Mouse (Mus musculus): Measurements from ENCODE around the gene Dpf2. TPM values are rescaled to one million over a fixed set of nuclear protein-coding genes. Genes with fewer than 3 reads are reported as not detected.

The Dpf2 gene
- polyA plus RNA-seq, 1 experiment from 2014 or later, result 56.7 TPM

GRCm38 (mm10) chr19:5862335-5863085 lies 50.3 kb downstream of the Dpf2 start:
- H3K4me1 ChIP-seq (replicated peaks), result no peaks in the 10 kb centered on the region
- 87% methylated on average over 14 of the region's 14 CpGs for WGBS (ENCODE audit: insufficient replicate concordance)
- 0 out of 2 replicates have a peak, but pooled peaks cover 5% of the 10 kb centered on the region for H3K9me3 ChIP-seq (replicated peaks)
- ATAC-seq (ENCODE audit: low read depth) (no peak), DNase-seq (no peak)
- no peak overlapping the region for H3K4me3 ChIP-seq (replicated peaks)
- no peak overlapping the region for H3K4me2 ChIP-seq
- H3K36me3 ChIP-seq, result peaks cover 78% of the 10 kb centered on the region
- H3K27ac ChIP-seq, result no peak overlapping the region
- H3K9ac ChIP-seq, result no peak overlapping the region
- no peaks in the 10 kb centered on the region for H3K27me3 ChIP-seq

DNA sequence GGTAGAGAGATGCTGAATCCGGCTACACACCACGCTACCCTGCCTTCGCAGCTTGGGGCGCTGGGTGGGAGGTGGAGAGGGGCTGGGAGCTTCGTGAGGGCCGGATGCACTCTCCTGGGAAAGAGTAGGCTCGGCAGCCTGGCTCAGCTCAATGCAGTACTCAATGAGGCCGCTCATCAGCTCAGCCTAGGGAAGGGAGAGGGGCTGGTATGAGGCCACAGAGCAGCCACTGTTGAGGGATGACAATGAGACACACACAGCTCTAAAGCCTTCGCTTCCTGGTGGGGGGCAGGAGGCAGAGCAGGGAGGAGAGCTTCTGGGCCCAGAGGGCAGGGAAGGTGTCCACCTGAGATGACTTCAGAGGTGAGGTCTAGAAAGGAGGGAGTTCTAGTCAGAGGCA lies 56.2 kb downstream of the Dpf2 start:
- Histone ChIP-seq H3K36me3 (peaks cover 73% of the 10 kb centered on the region), H3K4me3 (replicated peaks) (no peak overlapping the region), H3K4me1 (replicated peaks) (peaks cover 13% of the 10 kb centered on the region), H3K27ac (no peak overlapping the region), H3K4me2 (no peak overlapping the region), H3K9me3 (replicated peaks) (no peaks in the 10 kb centered on the region), H3K9ac (no peak overlapping the region), H3K27me3 (no peaks in the 10 kb centered on the region)
- DNase-seq, result no peak
- ATAC-seq (ENCODE audit: low read depth), result no peak
- WGBS (ENCODE audit: insufficient replicate concordance), result 81% methylated on average over 9 of the region's 9 CpGs

DNA sequence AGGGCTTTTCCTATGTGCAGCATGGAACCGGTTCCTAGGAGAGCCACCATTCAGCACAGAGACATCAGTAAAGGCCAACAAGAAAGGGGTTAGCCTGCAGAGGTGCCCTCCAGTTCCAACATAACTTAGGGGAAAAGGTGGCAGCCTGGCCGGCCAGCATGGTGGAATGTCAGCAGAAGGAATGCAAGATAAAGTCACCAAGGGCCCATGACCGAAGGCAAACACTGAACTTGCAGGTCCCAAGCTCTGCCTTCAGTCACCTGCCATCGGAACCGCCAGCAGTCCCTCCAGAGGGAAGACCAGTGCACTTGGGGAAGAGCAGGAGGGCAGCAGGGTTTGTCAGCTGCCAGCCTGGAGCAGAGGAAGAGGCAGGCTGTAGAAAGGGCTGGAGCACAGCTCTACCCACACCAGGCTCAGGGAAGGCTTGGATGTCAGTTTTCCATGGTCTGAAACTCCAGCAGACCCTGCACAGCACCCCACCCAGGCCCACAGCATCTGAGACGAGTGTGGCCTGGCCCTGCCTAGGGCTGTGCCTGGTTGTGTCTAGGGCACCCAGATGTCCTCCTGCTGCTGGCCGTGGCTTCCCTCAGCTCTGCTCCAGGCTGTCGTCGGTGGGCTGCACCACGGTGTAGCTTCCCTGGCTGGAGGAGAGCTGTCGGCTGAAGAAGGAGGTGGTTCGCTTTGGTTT lies 60.6 kb downstream of the Dpf2 start:
- Histone ChIP-seq H3K4me2 (peak overlapping the region; percentile 38; the same call in 1 of the 2 replicates), H3K9ac (peak overlapping the region; percentile 51; the same call in 1 of the 2 replicates), H3K4me3 (replicated peaks) (no peak overlapping the region), H3K27me3 (no peaks in the 10 kb centered on the region), H3K36me3 (peaks cover 33% of the 10 kb centered on the region), H3K9me3 (replicated peaks) (no peaks in the 10 kb centered on the region), H3K4me1 (replicated peaks) (peaks cover 58% of the 10 kb centered on the region), H3K27ac (peak overlapping the region; percentile 53)
- no peak for DNase-seq
- ATAC-seq (ENCODE audit: low read depth), result no peak
- 72% methylated on average over 12 of the region's 12 CpGs for WGBS (ENCODE audit: insufficient replicate concordance)

DNA sequence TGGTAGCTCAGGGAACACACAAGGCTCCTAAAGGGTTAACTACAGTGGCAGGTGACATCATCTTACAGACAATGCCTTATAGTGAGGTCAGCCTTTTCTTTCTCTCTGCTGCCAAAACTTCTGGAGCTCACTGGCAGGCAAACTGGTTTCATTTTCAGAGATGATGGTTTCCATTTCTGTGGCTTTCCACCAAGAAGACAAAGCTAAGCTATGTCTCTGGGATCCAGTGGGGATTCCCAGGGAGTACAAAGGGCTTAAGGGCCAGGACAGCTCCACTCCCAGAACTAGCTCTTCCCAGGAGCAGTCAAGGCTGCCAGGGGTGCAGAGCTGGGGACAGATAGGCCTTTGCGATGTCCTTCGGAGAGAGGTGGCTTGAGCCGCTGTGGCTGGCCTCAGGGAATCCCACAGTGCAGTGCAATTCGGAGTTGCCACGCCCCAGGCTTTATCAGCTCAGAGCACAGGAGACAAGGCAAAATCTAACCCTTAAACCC lies 61.3 kb downstream of the Dpf2 start:
- DNase-seq, result peak; percentile 40
- 28% methylated on average over 5 of the region's 5 CpGs for WGBS (ENCODE audit: insufficient replicate concordance)
- peaks cover 64% of the 10 kb centered on the region for H3K4me1 ChIP-seq (replicated peaks)

GRCm38 (mm10) chr19:5850860-5851259 lies 62.0 kb downstream of the Dpf2 start:
- H3K27ac ChIP-seq, result no peak overlapping the region
- 77% methylated on average over 3 of the region's 3 CpGs for WGBS (ENCODE audit: insufficient replicate concordance)
- no peaks in the 10 kb centered on the region for H3K27me3 ChIP-seq
- DNase-seq, result no peak
- peaks cover 25% of the 10 kb centered on the region for H3K36me3 ChIP-seq
- 0 out of 2 replicates have a peak overlapping the region, but pooled peaks have one; percentile 51 for H3K9ac ChIP-seq
- H3K4me1 ChIP-seq (replicated peaks), result peaks cover 71% of the 10 kb centered on the region
- no peak overlapping the region for H3K4me3 ChIP-seq (replicated peaks)
- H3K4me2 ChIP-seq, result no peak overlapping the region
- no peaks in the 10 kb centered on the region for H3K9me3 ChIP-seq (replicated peaks)
- ATAC-seq (ENCODE audit: low read depth), result no peak

More for the DNA sequence above, 61.3 kb downstream of the Dpf2 start:
- H3K4me3 ChIP-seq (replicated peaks), result no peak overlapping the region
- H3K27me3 ChIP-seq, result no peaks in the 10 kb centered on the region
- peak overlapping the region; percentile 53; the same call in 1 of the 2 replicates for H3K27ac ChIP-seq
- H3K36me3 ChIP-seq, result peaks cover 30% of the 10 kb centered on the region
- no peak for ATAC-seq (ENCODE audit: low read depth)
- H3K4me2 ChIP-seq, result peak overlapping the region; percentile 38
- H3K9me3 ChIP-seq (replicated peaks), result no peaks in the 10 kb centered on the region
- H3K9ac ChIP-seq, result peak overlapping the region; percentile 51

- H3K9me3 ChIP-seq (replicated peaks), result no peaks in the 10 kb centered on the region
- H3K4me1 ChIP-seq (replicated peaks), result peaks cover 76% of the 10 kb centered on the region
- H3K36me3 ChIP-seq, result peaks cover 17% of the 10 kb centered on the region
- WGBS (ENCODE audit: insufficient replicate concordance), result 15% methylated on average over 11 of the region's 11 CpGs
- H3K27me3 ChIP-seq, result no peaks in the 10 kb centered on the region
- DNase-seq (peak; percentile 87), ATAC-seq (ENCODE audit: low read depth) (peak; percentile 41)
- H3K4me2 ChIP-seq, result peak overlapping the region; percentile 84
- peak overlapping the region; percentile 85 for H3K9ac ChIP-seq
- peak overlapping the region; percentile 66 for H3K4me3 ChIP-seq (replicated peaks)
- peak overlapping the region; percentile 99 for H3K27ac ChIP-seq
These were observed 62.8 kb downstream of the Dpf2 start for GRCm38 (mm10) chr19:5849843-5850527.

- Histone ChIP-seq H3K4me3 (replicated peaks) (peak overlapping the region; percentile 66), H3K27ac (peak overlapping the region; percentile 99), H3K9me3 (replicated peaks) (no peaks in the 10 kb centered on the region), H3K27me3 (no peaks in the 10 kb centered on the region), H3K9ac (peak overlapping the region; percentile 85), H3K36me3 (peaks cover 13% of the 10 kb centered on the region), H3K4me2 (peak overlapping the region; percentile 84), H3K4me1 (replicated peaks) (peaks cover 86% of the 10 kb centered on the region)
- ATAC-seq (ENCODE audit: low read depth) (no peak), DNase-seq (peak; percentile 66)
- WGBS (ENCODE audit: insufficient replicate concordance), result 22% methylated on average over 13 of the region's 13 CpGs
These were observed 63.8 kb downstream of the Dpf2 start for GRCm38 (mm10) chr19:5848826-5849672.

DNA sequence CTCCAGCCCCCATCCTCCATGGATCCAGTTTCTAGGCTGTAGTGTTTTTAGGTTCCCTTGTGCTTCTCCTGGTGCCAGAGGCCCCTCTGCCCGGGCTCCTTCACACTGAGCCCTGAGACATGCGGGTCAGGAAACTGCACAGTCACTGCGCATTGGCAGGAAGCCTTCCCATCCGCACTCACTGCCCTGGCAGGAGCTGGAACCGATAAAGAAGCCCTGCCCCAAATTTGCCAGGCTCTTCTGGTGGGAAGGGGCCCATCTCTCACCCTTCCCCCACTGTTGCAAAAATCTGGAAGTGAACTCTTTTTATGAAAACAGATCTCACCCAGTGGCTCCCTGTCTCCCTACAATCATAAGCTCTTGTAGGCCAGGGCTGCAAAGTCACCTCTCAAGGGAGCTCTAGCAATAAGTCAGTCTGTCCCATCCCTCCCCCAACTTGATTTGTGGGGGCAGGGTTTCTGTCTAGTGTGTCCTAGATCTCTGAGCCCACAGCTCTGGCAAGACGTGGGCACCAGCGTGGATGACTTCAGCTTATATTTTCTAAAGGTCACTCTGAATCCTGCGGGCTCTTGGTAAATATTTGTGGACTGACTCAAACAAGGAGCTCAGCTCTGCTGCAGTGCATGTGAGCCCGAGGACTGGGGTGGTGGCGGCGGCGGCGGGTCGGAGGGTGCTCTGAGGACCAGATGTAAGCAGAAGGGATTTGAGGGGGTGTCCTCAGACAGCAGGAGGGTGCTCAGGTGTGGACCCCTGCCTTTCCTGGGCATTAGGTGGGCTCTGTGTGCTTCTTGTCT lies 64.6 kb downstream of the Dpf2 start:
- Histone ChIP-seq H3K9ac (peak overlapping the region; percentile 85), H3K4me2 (peak overlapping the region; percentile 84), H3K36me3 (peaks cover 13% of the 10 kb centered on the region), H3K4me3 (replicated peaks) (peak overlapping the region; percentile 66), H3K9me3 (replicated peaks) (no peaks in the 10 kb centered on the region), H3K27me3 (no peaks in the 10 kb centered on the region), H3K27ac (peak overlapping the region; percentile 99), H3K4me1 (replicated peaks) (peaks cover 94% of the 10 kb centered on the region)
- ATAC-seq (ENCODE audit: low read depth) (peak; percentile 62), DNase-seq (peak; percentile 79)
- 27% methylated on average over 14 of the region's 14 CpGs for WGBS (ENCODE audit: insufficient replicate concordance)

DNA sequence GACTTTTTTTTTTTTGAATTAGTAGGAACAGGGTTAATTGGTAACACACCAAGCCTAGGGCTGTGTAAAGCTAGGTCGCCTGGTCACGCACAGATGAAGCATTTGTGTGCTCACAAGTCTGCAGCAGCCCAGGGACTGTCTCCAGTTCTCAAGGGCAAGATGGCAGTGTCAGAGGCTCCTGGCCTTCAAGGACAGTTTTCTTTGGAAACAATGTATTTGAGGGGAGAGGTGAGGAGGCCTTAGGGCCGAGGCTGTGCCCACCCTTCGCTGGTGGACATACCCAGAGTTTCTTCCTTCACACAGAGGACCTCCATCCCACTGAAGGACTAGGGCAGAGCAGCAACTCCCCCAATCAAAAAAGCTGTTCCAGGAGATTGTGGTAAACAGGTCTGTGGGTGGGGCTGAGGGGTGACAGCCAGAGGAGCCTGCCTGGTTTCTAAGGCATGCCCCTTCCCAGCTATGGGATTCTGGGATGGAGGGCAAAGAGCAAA lies 65.5 kb downstream of the Dpf2 start:
- H3K4me3 ChIP-seq (replicated peaks), result peak overlapping the region; percentile 66
- ATAC-seq (ENCODE audit: low read depth), result no peak
- WGBS (ENCODE audit: insufficient replicate concordance), result 49% methylated on average over 4 of the region's 4 CpGs
- peak; percentile 58 for DNase-seq
- peak overlapping the region; percentile 84 for H3K4me2 ChIP-seq
- no peaks in the 10 kb centered on the region for H3K27me3 ChIP-seq
- H3K36me3 ChIP-seq, result peaks cover 5% of the 10 kb centered on the region
- H3K9ac ChIP-seq, result peak overlapping the region; percentile 85
- no peaks in the 10 kb centered on the region for H3K9me3 ChIP-seq (replicated peaks)
- H3K4me1 ChIP-seq (replicated peaks), result peaks cover 97% of the 10 kb centered on the region
- peak overlapping the region; percentile 99 for H3K27ac ChIP-seq

Measured in liver, embryonic 13.5 days (tissue).